In genomic region chr6:108098171-108098845, GRCm38 (mm10) we compare ENCODE assay signal across 8 mouse cellular contexts. TPM values are rescaled to one million over a fixed set of nuclear protein-coding genes. Genes with fewer than 3 reads are reported as not detected.
DNase-seq lines count a peak whose midpoint lies in the region; ATAC-seq and TF ChIP-seq lines count a peak whose summit lies in the region.

No protein-coding gene starts in this region.

- no peak overlapping the region for H3K27ac ChIP-seq in embryonic facial prominence, embryonic 14.5 days (replicated peaks; ENCODE audit: low read depth, low read length)
- H3K27ac ChIP-seq in heart, embryonic 13.5 days (replicated peaks) = 0 out of 2 replicates have a peak overlapping the region, but pooled peaks have one; percentile 1
- H3K27ac ChIP-seq in kidney, embryonic 15.5 days = no peak overlapping the region
- no peak overlapping the region for H3K27ac ChIP-seq in liver, adult 2 months (replicated peaks; ENCODE audit: insufficient read depth, low read depth, low read length)

- H3ac ChIP-seq in myocyte (ENCODE audit: control insufficient read depth, insufficient read length) = no peak overlapping the region

- no peaks in the 10 kb centered on the region for H3K27me3 ChIP-seq in embryonic facial prominence, embryonic 14.5 days (replicated peaks; ENCODE audit: control insufficient read depth, insufficient read depth, low read length)
- H3K27me3 ChIP-seq in heart, embryonic 13.5 days (replicated peaks) = no peaks in the 10 kb centered on the region
- no peaks in the 10 kb centered on the region for H3K27me3 ChIP-seq in kidney, embryonic 15.5 days
- H3K27me3 ChIP-seq in liver, adult 2 months (ENCODE audit: control insufficient read depth, insufficient read depth, low read length) = no peaks in the 10 kb centered on the region
- no peaks in the 10 kb centered on the region for H3K27me3 ChIP-seq in myocyte (ENCODE audit: control insufficient read depth, insufficient read depth, insufficient read length)

- peak; percentile 20 to 21 for DNase-seq in urinary bladder, adult 18-20 months (ENCODE audit: low spot score in 2 of 2)
- DNase-seq in urinary bladder, postnatal 10 days (ENCODE audit: low spot score) = no peak
- DNase-seq in embryonic facial prominence, embryonic 14.5 days (ENCODE audit: low spot score) = peak; percentile 92
- peak; percentile 79 for DNase-seq in liver, adult 2 months (ENCODE audit: extremely low read depth, low read depth, low spot score)
- peak; percentile 47 to 67 for DNase-seq in spleen, postnatal 4 days (ENCODE audit: low spot score in 2 of 2)

- WGBS in embryonic facial prominence, embryonic 14.5 days = 16% methylated on average over 9 of the region's 9 CpGs
- 17% methylated on average over 9 of the region's 9 CpGs for WGBS in heart, embryonic 13.5 days
- WGBS in kidney, embryonic 15.5 days = 22% methylated on average over 9 of the region's 9 CpGs
- 11% methylated on average over 9 of the region's 9 CpGs for WGBS in liver, adult 2 months

- H3K9me3 ChIP-seq in embryonic facial prominence, embryonic 14.5 days (ENCODE audit: control insufficient read depth, low read length) = no peaks in the 10 kb centered on the region
- H3K9me3 ChIP-seq in heart, embryonic 13.5 days = no peaks in the 10 kb centered on the region
- H3K9me3 ChIP-seq in kidney, embryonic 15.5 days (replicated peaks) = no peaks in the 10 kb centered on the region

- H3K4me1 ChIP-seq in embryonic facial prominence, embryonic 14.5 days (ENCODE audit: control insufficient read depth, insufficient read depth, low read length) = no peaks in the 10 kb centered on the region
- peaks cover 28% of the 10 kb centered on the region for H3K4me1 ChIP-seq in heart, embryonic 13.5 days
- peaks cover 15% of the 10 kb centered on the region; the same call in 1 of the 2 replicates for H3K4me1 ChIP-seq in kidney, embryonic 15.5 days
- peaks cover 12% of the 10 kb centered on the region for H3K4me1 ChIP-seq in liver, adult 2 months (ENCODE audit: control insufficient read depth, insufficient read depth, low read length)

- no peak for TF ChIP-seq POLR2A in liver, adult 2 months (IDR thresholded peaks at IDR 0.05; ENCODE audit: extremely low read depth, insufficient read depth, low read length)
- no peak for TF ChIP-seq POLR2A in myocyte (IDR thresholded peaks at IDR 0.05; ENCODE audit: insufficient read length, low read depth)

- H3K36me3 ChIP-seq in embryonic facial prominence, embryonic 14.5 days (ENCODE audit: control insufficient read depth, insufficient read depth, low read length) = no peaks in the 10 kb centered on the region
- H3K36me3 ChIP-seq in heart, embryonic 13.5 days = no peaks in the 10 kb centered on the region
- H3K36me3 ChIP-seq in kidney, embryonic 15.5 days = no peaks in the 10 kb centered on the region
- H3K36me3 ChIP-seq in liver, adult 2 months (ENCODE audit: control insufficient read depth, insufficient read depth, low read length) = no peaks in the 10 kb centered on the region
- H3K36me3 ChIP-seq in myocyte (ENCODE audit: control insufficient read depth, insufficient read depth) = no peaks in the 10 kb centered on the region

- ATAC-seq in embryonic facial prominence, embryonic 14.5 days (ENCODE audit: low read depth) = peak; percentile 70; the same call in 1 of the 2 replicates
- no peak for ATAC-seq in heart, embryonic 13.5 days (ENCODE audit: extremely low read depth, insufficient number of reproducible peaks, low FRiP score, low TSS enrichment)
- ATAC-seq in kidney, embryonic 15.5 days (replicated peaks; ENCODE audit: low FRiP score) = peak; percentile 61; the same call in 1 of the 2 replicates

- peak overlapping the region; percentile 38 for H3K4me2 ChIP-seq in embryonic facial prominence, embryonic 14.5 days (ENCODE audit: low read depth, low read length)
- H3K4me2 ChIP-seq in heart, embryonic 13.5 days = peak overlapping the region; percentile 26; the same call in 1 of the 2 replicates
- H3K4me2 ChIP-seq in kidney, embryonic 15.5 days = no peak overlapping the region
- H3K4me2 ChIP-seq in myocyte (ENCODE audit: low read depth) = peak overlapping the region; percentile 57

- no peaks in the 10 kb centered on the region for H3K79me2 ChIP-seq in liver, adult 2 months (ENCODE audit: control insufficient read depth, insufficient read depth, low read length)
- H3K79me2 ChIP-seq in myocyte (ENCODE audit: control insufficient read depth, insufficient read depth) = no peaks in the 10 kb centered on the region

- H3K9ac ChIP-seq in embryonic facial prominence, embryonic 14.5 days (ENCODE audit: low read depth, low read length) = no peak overlapping the region
- peak overlapping the region; percentile 40; the same call in 1 of the 2 replicates for H3K9ac ChIP-seq in heart, embryonic 13.5 days
- no peak overlapping the region for H3K9ac ChIP-seq in kidney, embryonic 15.5 days
- H3K9ac ChIP-seq in liver, adult 2 months (ENCODE audit: low read depth, low read length) = peak overlapping the region; percentile 42; the same call in 1 of the 2 replicates

- peak; percentile 36; the same call in 1 of the 2 replicates for TF ChIP-seq CTCF in liver, adult 2 months (IDR thresholded peaks at IDR 0.05; ENCODE audit: low read depth, low read length)

- no peak overlapping the region for H3K4me3 ChIP-seq in embryonic facial prominence, embryonic 14.5 days (ENCODE audit: low read depth, low read length)
- no peak overlapping the region for H3K4me3 ChIP-seq in heart, embryonic 13.5 days
- no peak overlapping the region for H3K4me3 ChIP-seq in kidney, embryonic 15.5 days (replicated peaks)
- H3K4me3 ChIP-seq in liver, adult 2 months (ENCODE audit: insufficient read depth, low read depth, low read length) = no peak overlapping the region
- H3K4me3 ChIP-seq in myocyte = no peak overlapping the region

TF ChIP-seq in myocyte, 11 proteins besides CTCF, POLR2A, EP300 and RAD21:
- no peak for TF ChIP-seq REST (IDR thresholded peaks at IDR 0.05; ENCODE audit: insufficient read depth, insufficient read length)
TF ChIP-seq in myocyte: peak in this region for 0.

RNA-seq across cellular contexts. Expression of gene Setmar, which starts 33.5 kb away (rescaled TPM):
- 6.8 and 7.5 TPM in 2 replicates for polyA plus RNA-seq in embryonic facial prominence, embryonic 14.5 days (2014; fragmentation: Nextera tagmentation; extraction: Ambion mirVana)
- 5.5 and 5.7 TPM in 2 replicates for polyA plus RNA-seq in heart, embryonic 13.5 days (2015; fragmentation: Nextera tagmentation; extraction: Ambion mirVana)
- 7.3 and 9.2 TPM in 2 replicates for polyA plus RNA-seq in kidney, embryonic 15.5 days (2015; fragmentation: Nextera tagmentation; extraction: Ambion mirVana)
- 3.6 and 4.1 TPM in 2 replicates for total RNA-seq in liver, adult 2 months (2014; rRNA removed)
- 1.3 and 1.5 TPM in 2 replicates for polyA plus RNA-seq in liver, adult 2 months (2012; rRNA removed)
- polyA plus RNA-seq in myocyte (2012; fragmentation: generic; extraction: Trizol) = 1.7 TPM

Comparison
In these comparisons a context has a peak if more than half of its experiments do, and no peak if none do; other contexts are left out.
1. H3K9ac ChIP-seq: peak in heart, embryonic 13.5 days (single experiment) and liver, adult 2 months (single experiment); none in embryonic facial prominence, embryonic 14.5 days (single experiment) and kidney, embryonic 15.5 days (single experiment).